Mouse (Mus musculus) hindlimb bud, embryonic 11.5 days (tissue): ENCODE results near the gene Ak7.

Experiments
- DNase-seq: peaks from one replicate; pipeline ENCODE4 v3.0.0-alpha.2; 2012; ENCODE audit warnings: low read depth, low spot score; ENCODE audit errors: extremely low spot score

Gene Ak7

DNA sequence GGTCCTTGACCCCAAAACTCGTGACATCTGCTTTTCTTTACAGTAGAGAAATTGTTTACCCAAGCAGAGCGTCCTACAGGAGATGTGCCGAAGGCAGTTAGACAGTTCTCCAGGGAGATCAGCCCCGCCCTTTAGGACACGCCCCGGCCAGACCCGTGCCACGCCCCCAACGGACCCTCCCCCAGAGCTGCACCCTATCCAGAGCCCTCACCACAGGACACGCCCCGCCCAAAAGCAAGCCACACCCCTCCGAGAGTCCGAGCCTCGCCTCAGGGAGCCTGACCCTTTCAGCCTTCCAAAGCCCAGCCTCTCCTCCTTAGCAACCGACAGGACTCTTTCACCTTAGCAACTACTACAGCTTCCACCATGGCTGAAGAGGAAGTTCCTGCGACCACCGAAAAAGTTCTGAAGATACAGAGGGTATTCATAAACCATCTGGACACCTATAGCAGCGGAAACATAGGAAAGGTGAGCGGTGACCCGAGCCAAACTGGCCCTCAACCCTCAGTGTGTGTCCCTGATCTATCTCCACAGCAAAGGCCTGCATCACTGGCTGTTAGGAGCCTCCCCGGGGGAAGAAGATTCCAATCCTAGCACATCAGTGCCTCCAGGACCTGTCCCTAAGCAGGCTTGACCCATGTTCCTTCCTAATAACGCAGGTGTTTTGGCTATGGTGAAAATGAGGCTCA lies at the start of gene Ak7:
Gene Ak7 (plus strand): TSS at position 178 of the 689 bp plus-strand sequence.
- DNase-seq = no peak

DNA sequence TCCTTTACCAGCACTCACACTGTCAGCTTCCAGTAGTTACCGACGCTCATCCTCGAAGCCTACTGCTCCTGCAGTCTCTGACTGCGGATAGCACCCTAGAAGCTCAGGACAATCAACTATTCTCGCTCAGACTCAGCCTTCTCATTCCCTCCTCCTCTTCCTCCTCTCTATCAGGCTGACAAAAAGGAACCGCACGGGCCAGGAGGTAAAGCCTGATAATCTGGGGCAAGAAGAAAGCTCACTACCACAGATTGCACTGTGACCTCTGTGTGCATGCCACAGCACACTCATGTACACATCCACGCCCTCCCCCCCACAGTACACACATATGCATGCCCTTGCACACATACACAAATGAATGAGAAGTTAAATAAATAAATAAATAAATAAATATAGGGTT lies 29.5 kb upstream of the Ak7 start:
- DNase-seq = no peak

DNA sequence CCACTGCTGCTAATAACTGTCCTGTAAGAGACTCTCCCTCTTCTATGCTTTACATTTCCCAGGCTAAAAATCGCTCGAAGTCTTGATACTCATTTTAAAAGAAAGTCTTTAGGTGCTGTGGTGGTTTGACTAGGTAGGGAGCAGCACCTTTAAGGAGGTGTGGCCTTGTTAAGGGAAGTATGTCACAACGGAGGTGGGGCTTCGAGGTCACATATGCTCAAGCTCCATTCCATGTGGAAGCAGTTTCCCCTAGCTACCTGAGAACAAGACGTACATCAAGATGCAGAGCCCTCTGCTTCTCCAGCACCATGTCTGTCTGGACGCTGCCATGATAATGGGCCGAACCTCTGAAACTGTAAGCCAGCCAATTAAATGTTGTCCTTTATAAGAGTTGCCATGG lies 27.6 kb upstream of the Ak7 start:
- DNase-seq = no peak

DNA sequence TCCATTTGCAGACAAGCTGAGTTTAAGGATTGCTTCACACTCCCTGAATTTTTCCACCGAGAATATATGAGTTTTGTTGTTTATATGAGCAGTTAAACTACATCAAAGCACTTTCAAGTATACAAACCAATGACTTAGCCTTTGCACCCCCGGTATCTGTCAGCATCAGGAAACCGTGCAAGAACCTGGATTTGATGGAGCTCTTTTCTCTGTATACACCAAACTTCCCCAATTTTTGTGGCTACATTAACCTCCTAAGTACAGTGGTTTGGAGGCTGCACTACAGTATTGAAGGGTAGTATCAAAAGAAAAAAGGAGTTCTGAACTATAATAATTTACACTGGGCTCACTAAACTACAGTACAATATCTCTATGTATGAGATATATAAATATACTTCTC lies 27.0 kb upstream of the Ak7 start:
- DNase-seq = no peak

DNA sequence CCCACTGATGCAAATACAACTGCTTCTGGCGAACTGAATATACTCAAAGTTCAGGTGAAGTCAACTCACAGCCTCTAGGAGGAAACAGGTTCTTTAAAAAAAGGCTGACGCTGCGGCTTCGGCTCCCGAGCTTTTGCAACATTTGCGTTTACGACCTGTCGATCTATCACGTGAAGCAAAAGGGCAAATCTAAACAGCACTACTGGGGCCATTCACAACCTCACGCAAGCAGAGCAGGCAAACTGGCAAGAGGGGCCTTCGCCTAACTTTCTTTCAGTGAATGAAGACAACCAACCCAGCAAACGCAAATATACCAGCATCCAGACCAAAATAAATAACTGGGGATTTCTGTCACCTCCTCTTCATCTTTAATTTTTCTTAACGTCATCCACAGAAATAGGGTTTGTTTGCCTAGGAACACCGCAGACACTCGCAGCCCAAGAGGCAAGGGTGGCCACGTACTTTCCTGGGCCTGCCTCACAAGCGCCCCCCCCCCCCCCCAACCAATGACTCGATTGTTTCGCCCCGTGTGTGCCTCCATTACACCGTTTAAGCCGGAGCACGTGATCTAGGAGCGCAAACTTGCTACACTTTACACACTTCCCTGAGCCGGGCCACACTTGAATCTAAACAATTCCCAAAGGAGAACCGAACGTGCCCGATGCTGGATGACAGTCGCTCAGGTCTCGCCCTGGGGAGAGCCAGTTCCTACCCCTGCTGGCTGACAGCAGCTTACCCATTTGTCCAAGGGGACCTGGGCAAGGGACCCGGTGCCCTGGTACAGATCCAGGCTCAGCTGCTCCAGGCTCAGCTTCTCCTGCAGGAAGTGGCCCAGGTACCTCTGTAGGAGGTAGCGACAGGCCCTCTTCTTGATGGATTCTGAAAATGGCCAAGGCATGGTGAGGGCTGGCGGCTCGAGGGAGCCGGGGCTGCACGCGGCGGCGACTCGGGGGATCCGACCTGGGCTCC lies 21.6 kb upstream of the Ak7 start, which contains the start of gene Gskip:
Gene Gskip (plus strand): TSS at position 897 of the 969 bp plus-strand sequence.
- no peak for DNase-seq

DNA sequence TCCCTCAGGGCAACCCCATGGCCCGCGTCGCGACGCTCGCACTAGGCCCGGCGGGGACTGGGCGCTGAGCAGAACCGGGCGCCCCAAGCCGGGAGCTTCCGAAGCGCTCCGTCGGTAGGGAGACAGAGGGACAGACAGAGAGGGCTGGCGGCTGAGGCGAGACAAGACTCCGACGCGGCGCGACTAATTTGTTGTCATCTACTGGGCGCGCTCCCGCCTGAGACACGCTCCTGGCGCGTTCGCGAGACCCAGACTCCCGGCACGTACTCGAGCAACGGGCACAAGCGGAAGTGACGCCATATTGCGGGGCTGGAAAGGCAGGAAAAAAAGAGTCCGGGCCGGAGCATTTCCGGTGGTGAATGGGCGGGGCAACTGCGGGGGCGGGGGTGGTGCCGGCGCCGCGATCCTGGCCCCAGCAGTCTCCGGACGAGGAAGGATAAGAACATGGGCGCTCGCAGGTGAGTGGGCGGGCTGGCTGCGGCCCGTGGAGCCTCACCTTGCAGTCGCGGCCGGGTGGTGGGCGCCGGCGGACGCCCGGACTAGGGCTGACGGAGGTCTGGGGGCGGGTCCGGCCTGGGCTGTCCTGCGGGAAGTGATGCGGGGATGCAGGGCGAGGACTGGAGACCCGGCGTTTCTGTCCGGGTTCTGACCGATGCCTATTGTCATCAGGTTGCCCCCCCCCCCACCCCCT lies 20.6 kb upstream of the Ak7 start, which contains the start of gene Atg2b:
Gene Atg2b (minus strand): TSS at position 211 of the 691 bp plus-strand sequence.
- peak; percentile 89 for DNase-seq

DNA sequence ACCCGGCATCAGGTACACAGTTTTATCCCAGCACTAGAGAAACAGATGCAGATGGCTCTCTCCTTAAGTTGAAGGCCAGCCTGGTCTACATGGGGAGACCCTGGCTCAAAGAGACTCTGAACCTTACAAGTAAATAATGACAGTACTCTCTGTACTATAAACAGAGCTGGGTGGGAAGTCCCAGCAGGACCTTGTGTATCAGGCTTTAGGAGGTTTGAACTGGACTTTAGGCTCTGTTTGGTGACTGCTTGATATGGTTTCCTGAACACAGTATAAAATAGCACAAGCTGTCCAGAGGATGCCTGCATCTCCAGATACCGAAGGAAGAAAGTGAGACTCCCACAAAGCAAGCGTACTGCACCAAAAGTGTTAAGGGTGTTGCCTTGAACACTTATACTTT lies 19.0 kb upstream of the Ak7 start:
- DNase-seq = no peak

DNA sequence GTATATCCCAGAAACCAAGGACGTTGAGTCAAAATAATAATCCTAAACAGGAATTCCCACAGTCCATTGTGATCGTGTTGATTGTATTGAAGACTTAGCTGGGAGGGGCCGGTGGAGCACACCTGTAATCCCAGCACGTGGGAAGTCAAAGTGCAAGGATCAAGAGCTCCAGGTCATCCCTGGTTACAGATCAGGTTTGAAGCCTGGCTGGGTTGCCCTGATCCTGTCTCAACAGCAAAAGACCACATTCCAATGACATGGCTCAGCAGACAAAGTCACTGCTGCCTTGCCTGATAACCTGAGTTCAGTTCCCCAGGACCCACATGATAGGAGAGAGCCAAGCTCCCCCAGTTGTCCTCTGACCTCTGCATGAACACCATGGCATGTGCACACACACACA lies 18.4 kb upstream of the Ak7 start:
- DNase-seq = no peak

DNA sequence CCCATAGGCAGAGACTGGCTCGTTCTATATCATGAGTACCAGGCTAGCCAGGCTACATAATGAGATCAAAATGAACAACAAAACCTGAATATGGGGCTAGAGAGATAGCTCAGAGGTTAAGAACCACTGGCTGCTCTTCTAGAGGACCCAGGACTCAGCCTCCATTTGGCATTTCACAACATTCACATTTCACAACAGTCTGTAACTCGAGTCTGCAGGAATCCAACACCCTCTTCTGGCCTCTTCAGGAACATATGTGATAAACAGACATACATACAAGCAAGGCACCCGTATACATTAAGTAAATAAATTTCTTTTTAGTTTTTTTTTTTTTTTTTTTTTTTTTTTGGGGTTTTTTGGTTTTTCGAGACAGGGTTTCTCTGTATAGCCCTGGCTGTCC lies 17.2 kb upstream of the Ak7 start:
- no peak for DNase-seq

DNA sequence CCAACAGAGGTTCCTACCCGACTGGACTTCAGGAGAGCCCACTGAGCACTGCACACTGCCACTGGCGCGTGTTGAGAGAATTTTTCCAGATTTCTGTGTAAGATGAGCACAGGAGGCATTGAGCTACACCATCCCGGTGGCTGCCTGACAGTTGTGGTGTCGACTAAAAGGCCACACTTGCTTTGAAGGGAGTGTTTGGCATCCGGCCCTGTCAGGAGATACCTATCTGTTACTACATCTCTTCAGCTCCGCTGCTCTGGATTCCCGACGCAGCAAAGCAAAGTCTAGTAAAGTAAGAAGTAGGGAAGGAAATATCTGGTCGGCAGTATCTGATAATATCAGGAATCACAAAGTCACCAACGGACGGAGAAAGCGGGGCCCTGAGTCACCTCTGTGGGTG lies 16.3 kb upstream of the Ak7 start:
- DNase-seq = no peak

DNA sequence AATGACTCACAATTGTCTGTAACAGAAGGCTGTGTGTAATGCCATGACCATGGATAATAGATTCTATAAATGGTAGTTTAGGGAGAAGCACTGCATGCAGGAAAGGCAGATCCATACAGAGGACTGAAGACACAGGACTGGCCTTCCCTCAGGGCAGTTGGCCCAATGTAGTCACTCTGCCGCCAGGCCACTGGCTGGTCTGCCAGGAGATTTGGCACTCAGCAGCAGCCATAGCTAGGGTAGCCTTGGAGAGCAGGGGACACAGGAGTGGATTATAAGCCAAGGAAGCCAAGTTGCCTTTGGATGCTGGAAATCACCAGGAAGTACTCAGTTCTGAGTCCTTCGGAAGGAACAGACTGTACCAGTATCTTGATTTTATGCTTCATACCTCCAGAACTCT lies 11.8 kb upstream of the Ak7 start:
- DNase-seq = no peak

DNA sequence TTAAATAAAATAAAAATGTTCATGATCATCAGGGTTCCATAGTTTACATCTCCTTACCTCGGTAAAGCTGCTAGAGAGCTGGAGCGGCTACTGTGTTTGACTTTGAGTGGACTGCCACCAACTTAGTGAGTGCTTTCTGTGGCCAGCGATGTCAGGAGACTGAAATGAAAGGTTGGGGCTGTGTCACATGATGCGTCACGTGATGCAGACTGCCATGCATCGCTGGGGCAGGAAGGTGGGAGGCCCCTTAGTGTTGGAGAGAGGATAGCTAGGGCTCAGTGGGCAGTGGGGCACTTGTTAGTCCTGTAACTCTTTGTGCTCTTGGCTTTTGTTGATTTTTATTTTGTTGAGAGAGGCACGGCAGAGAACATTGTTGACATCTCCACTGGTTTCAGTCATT lies 9.9 kb upstream of the Ak7 start:
- no peak for DNase-seq

DNA sequence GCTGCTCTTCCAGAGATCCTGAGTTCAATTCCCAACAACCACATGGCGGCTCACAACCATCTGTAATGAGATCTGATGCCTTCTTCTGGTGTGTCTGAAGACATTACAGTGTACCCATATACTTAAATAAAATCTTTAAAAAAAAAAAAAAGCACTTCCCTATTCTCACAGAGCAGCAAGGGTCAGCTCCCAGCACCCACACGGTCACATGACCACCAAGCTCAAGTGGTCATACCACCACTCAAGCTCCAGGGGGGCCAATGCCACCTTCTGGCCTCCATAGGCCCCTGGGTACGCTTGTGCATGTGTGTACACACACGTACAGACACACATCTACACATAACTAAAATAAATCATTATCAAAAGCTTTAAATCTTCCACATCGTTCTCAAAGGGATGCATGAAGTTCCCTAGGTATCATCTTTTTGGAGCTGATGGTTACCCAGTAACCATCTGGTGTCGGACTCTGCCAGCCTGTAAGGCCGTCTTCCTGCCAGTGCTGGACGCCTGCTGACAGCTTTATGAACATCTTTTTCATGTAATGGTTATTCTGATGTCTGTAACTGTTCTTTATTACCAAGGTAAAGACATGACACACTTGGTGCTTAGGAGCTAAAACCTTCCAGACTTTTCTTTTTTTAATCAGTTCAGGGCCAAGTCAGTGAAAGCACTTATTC lies 8.5 kb upstream of the Ak7 start:
- DNase-seq = no peak

DNA sequence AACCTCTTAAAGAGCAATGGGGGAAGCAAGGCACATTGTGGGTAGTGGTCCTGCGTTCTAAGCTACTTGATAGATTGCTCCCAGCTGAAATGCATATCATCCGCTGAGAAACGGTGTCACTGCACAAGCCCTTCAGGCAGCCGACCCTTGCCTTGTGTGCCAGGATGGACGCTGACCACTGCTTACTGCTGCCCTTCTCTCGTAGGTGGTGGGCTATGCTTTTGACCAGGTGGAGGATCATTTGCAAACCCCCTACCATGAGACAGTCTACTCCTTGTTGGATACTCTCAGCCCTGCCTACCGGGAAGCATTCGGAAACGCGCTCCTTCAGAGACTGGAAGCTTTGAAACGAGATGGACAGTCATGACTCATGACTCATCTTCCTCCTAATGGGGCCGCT lies 5.3 kb upstream of the Ak7 start:
- DNase-seq = no peak

DNA sequence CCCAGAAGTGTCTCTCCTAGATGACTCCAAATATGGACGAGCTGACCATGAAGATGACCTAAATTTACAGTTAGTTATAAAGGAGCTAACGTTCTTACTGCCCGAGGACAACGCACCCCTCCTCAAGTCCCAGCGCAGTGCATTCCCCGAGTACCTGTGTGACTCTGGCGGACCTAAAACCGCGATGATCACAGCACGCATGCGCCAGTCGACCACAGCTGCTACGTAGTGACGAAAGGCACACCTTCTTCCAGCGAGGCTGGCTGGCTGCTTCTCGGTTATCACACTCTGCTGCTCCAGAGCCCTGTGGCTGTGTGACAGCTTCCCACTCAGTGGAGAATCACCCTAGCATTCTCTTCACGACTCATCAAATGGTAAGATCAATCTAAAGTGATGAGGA lies 12.8 kb downstream of the Ak7 start:
- DNase-seq = no peak

DNA sequence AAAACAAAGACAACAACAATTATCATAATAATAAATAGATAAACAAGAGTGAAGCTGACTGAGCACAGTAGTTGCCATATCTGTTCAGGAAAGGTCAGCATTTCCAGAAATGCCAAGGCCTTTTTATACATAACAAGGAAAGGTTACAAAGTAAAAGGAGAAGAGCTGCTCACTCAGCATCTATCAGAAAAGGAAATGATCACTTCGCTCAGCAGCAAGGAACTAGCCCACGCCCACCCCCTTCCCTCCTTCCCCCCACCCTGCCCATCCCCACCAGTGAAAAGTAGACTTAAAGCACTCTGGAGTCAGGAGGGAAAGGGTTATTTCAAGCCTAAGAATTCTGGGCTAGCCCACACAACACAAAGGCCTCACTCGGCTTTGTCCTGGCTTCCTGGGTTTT lies 14.4 kb downstream of the Ak7 start:
- no peak for DNase-seq

DNA sequence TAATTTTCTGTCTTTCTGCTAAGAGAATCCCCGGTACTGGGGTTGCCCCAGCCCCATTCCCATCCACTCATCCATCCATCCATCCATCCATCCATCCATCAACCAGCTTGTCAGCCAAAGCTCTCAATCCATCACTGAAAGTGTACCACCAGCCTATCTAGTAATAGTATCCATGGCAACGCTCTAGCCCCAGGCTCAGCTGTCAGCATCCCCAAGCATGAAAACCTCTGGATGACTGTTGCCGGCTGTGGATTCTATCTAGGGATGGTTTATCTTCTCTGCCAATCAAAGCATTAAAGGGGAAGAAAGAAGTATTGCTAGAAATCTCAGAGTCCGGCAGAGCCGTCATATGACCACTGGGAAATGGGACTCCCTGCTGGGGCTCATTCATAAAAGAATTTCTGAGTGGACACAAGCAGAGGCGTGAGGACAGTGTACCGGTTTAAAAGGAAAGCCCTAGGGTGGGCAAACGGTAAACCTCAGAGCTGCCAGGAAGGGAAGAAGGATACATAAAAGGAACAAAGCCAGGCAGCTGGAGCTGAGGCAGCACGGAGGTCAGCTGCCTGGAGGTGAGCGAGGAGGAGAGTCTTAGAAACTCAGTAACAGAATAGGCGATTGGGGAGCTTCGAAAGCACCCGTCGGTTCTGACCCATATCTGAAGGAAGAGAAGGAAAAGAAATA lies 15.8 kb downstream of the Ak7 start:
- no peak for DNase-seq

DNA sequence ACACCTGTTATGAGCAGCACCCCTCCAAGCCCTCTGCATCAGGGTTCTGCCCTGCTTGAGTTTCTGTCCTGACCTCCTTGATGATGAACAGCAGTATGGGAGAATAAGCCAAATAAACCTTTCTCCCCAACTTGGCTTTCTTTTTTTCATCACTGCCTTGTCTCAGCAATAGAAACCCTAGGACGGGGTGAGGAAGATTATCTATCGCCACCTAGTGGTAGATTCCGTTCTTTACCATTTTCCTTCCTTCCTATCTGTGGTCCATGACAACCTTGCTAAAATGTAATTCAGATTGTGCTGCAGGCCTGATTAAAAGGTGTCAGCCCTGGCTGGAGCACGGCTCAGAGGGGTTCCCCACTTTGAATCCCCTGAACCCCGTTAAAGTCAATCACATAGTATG lies 16.9 kb downstream of the Ak7 start:
- DNase-seq = peak; percentile 71

DNA sequence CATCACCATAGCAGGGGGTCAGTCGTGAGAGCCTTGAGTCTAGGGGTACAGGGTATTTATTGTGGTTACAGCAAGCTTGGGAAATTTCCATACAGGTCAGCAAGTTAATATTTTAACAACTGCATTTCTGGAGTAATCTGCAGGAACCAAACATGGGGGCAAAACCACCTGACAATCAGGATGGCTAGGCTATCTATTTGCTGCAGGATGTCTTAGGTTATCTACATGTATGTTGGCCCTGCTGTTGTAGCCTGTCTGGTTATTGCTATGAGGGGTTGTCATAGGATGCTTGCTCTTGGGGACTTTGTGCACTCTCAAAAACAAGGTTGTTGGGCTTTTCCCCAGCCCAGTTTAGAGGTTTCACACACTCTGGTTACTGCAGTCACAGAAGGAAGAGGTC lies 18.8 kb downstream of the Ak7 start:
- DNase-seq = no peak

DNA sequence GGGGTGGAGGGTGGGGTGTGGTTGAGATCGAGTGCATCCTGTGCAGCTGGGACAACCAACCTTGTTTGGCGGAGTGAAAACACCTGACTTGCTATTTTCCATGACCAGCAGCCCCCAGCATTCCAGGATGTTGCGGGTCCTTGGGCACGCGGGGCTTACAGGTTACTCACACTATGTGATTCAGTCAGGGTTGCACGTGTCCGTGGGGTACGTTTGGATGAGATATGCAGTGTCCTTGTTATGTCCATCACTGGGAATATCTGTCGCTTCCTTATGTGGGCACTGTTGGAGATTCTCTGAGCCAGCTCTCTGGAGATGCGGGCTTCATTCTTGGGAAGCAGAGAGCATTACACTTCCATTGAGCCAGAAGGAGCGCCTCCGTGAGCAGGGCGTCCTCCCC lies 20.0 kb downstream of the Ak7 start:
- no peak for DNase-seq
